Mouse (Mus musculus) forebrain, postnatal 0 days (tissue): ENCODE results near the gene Trim9. TPM values are rescaled to one million over a fixed set of nuclear protein-coding genes. Genes with fewer than 3 reads are reported as not detected.

Experiments used
- ATAC-seq: fragments of 200-750 bp; cut with Nextera tagmentation; 2 replicates; pipeline ENCODE4 v1.8.0; 2017; ENCODE audit warnings: mild to moderate bottlenecking, moderate library complexity
- DNase-seq: peaks from one replicate; pipeline ENCODE4 v3.0.0-alpha.2; 2015
- H3K27ac ChIP-seq: fragments of 300-500 bp; sonication (generic); 2 replicates; pipeline ENCODE4 v1.5.1; 2014; ENCODE audit warnings: low read depth, mild to moderate bottlenecking, antibody characterized with exemption, low read length, moderate library complexity, mixed read lengths
- H3K27me3 ChIP-seq: fragments of 300-500 bp; sonication (generic); 2 replicates; pipeline ENCODE4 v1.6.1; 2014; ENCODE audit warnings: mild to moderate bottlenecking, low read length, mixed read lengths; ENCODE audit not compliant: insufficient read depth
- H3K36me3 ChIP-seq: fragments of 300-500 bp; sonication (generic); 2 replicates; pipeline ENCODE4 v1.6.1; 2014; ENCODE audit warnings: mild to moderate bottlenecking, moderate library complexity; ENCODE audit not compliant: insufficient read depth
- H3K4me1 ChIP-seq: fragments of 300-500 bp; sonication (generic); 2 replicates; pipeline ENCODE4 v1.6.1; 2014; ENCODE audit warnings: antibody characterized with exemption; ENCODE audit not compliant: insufficient read depth
- H3K4me2 ChIP-seq: fragments of 300-500 bp; sonication (generic); 2 replicates; pipeline ENCODE4 v1.6.1; 2014; ENCODE audit warnings: low read depth, mild to moderate bottlenecking, moderate library complexity
- H3K4me3 ChIP-seq: fragments of 300-500 bp; sonication (generic); 2 replicates; pipeline ENCODE4 v1.5.1; 2014; ENCODE audit warnings: low read depth, low read length, mixed read lengths
- H3K9ac ChIP-seq: fragments of 300-500 bp; sonication (generic); 2 replicates; pipeline ENCODE4 v1.6.1; 2014; ENCODE audit warnings: mild to moderate bottlenecking
- H3K9me3 ChIP-seq: fragments of 300-500 bp; sonication (generic); 2 replicates; pipeline ENCODE4 v1.6.1; 2016; ENCODE audit warnings: low read length
- CTCF ChIP-seq: sonication (generic); IDR thresholded peaks from 2 replicates; pipeline ENCODE4 v1.5.1; 2016; ENCODE audit warnings: antibody characterized with exemption, control low read depth, low read depth
- WGBS: fragments of 180-500 bp; shearing (Covaris S2); extraction: QIAGEN DNeasy Blood & Tissue Kit; methylation state at CpG from one replicate; pipeline ENCODE4 v1.1.7; 2014; 5-methylcytosine and 5-hydroxymethylcytosine counted together
- polyA plus RNA-seq: library from polyadenylated mRNA; unstranded; fragments of >200 nt; fragmentation: Nextera tagmentation; extraction: Ambion mirVana; gene quantifications from 2 replicates; pipeline ENCODE4 v1.2.1, GENCODE M21; 2015
- total RNA-seq: library from RNA; depleted of rRNA; stranded (reverse); fragments of >200 nt; gene quantifications from 2 replicates; pipeline ENCODE4 v1.2.3, GENCODE M21; 2014; rRNA removed

Trim9 gene
- total and polyA plus RNA-seq, 2 experiments from 2014 or later = 96.8 to 135 TPM

DNA sequence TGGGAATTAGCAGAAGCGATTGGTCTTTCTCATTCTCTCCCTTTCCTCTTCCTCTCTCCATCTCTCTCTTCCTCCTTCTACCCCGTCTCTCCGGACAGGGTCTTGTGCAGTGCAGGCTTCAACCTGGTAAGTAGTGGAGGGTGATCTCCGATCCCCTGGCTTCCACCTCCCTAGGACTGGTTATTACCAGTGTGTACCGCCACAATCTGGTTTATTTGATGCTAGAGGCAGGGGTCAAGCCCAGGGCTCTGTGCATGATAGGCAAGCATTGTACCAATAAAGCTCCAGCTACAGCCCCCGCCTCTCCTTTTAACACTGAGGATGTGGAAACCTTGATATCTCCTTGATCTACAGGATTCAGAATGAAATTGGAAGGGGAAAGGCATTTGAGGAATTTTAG, 133.8 kb downstream of the Trim9 start:
- 92% methylated on average over 6 of the region's 6 CpGs for WGBS
- no peaks in the 10 kb centered on the region for H3K9me3 ChIP-seq
- no peak overlapping the region for H3K9ac ChIP-seq
- DNase-seq (no peak), ATAC-seq (no peak)
- H3K4me1 ChIP-seq = no peaks in the 10 kb centered on the region
- TF ChIP-seq CTCF = no peak
- H3K27ac ChIP-seq = no peak overlapping the region
- H3K4me3 ChIP-seq = no peak overlapping the region
- H3K36me3 ChIP-seq = no peaks in the 10 kb centered on the region
- H3K27me3 ChIP-seq = no peaks in the 10 kb centered on the region
- no peak overlapping the region for H3K4me2 ChIP-seq

- DNase-seq = no peak
- Histone ChIP-seq H3K27me3 (no peaks in the 10 kb centered on the region), H3K4me2 (no peak overlapping the region), H3K27ac (no peak overlapping the region), H3K9me3 (no peaks in the 10 kb centered on the region), H3K4me3 (no peak overlapping the region), H3K4me1 (no peaks in the 10 kb centered on the region), H3K36me3 (no peaks in the 10 kb centered on the region), H3K9ac (no peak overlapping the region)
- no peak for TF ChIP-seq CTCF
- WGBS = 69% methylated on average over 4 of the region's 4 CpGs
- ATAC-seq = no peak
Observed at GRCm38 (mm10) chr12:70212501-70212900, 134.9 kb downstream of the Trim9 start.

DNA sequence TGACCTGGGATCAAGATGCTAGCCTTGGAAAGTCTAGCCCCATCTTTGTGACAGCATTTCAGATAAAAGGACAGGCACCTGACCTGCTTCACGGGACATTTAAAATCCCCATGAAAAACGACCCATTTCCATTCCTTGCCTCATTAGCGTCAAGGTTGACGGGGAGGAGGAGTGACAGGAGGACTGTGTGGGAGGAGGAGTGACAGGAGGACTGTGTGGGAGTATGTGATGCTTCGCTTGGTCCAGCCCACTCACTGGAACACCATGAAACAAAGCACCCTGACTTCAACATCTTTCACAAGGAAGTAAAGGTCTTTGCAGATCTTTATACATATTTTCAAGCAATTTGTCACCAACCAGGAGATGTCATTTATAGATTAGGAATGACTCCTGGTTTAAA, 139.2 kb downstream of the Trim9 start:
- Histone ChIP-seq H3K4me1 (no peaks in the 10 kb centered on the region), H3K27me3 (no peaks in the 10 kb centered on the region), H3K36me3 (no peaks in the 10 kb centered on the region), H3K9ac (no peak overlapping the region), H3K9me3 (no peaks in the 10 kb centered on the region), H3K4me3 (no peak overlapping the region), H3K27ac (no peak overlapping the region), H3K4me2 (no peak overlapping the region)
- 61% methylated on average over 5 of the region's 5 CpGs for WGBS
- ATAC-seq (no peak), DNase-seq (no peak)
- no peak for TF ChIP-seq CTCF

DNA sequence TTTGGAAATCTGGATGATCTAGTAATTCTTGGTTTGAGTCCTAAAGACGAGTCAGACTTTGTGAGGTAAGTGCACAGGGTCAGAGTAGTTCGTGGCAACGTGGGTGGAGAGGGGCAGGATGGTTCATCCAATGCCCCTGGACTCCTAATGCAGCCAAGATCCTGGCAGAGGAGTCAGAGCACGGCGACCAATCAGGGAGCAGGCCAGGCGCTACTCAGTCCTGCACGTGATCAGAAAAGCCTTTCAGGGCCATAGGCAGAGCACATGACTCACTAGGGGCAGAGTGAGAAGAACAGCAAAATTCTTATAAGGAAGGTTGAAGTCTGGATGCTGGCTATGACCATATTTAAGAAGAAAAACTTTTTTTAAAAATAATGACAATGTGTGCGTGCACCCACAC, 143.0 kb downstream of the Trim9 start:
- 82% methylated on average over 8 of the region's 8 CpGs for WGBS

DNA sequence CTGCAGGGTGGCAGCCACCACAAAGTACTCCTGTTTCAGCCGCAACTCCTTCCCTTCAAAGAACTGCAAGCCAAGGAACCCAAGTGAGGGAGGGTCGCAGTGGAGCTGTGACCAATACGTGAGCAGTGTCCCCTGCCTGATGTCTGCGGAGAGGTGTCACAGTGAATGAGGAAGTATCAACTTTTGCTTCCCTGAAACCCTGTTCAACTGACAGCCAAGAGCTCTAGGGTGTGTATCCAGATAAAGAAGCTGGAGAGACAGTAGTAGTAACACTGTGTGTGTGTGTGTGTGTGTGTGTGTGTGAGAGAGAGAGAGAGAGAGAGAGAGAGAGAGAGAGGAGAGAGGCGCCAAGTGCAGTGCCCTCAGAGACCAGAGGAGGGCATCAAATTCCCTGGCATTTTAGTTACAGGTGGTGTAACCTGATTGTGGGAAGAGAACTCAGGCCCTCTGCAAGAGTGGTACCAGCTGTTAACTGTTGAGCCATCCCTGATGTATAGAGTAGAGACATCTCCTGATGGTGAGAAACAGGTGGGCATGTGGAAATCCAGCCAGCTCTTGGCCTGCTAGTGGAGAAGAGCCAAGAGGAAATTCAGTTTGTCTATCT, 145.4 kb downstream of the Trim9 start:
- Histone ChIP-seq H3K36me3 (no peaks in the 10 kb centered on the region), H3K4me3 (no peak overlapping the region), H3K27me3 (no peaks in the 10 kb centered on the region), H3K9me3 (no peaks in the 10 kb centered on the region), H3K4me2 (no peak overlapping the region), H3K4me1 (no peaks in the 10 kb centered on the region), H3K9ac (no peak overlapping the region), H3K27ac (no peak overlapping the region)
- WGBS = 84% methylated on average over 5 of the region's 5 CpGs
- ATAC-seq = no peak
- TF ChIP-seq CTCF = no peak
- no peak for DNase-seq

More for the DNA sequence above, 143.0 kb downstream of the Trim9 start:
- H3K36me3 ChIP-seq = no peaks in the 10 kb centered on the region
- no peak overlapping the region for H3K4me3 ChIP-seq
- H3K4me1 ChIP-seq = no peaks in the 10 kb centered on the region
- DNase-seq = no peak
- H3K9me3 ChIP-seq = no peaks in the 10 kb centered on the region
- H3K9ac ChIP-seq = no peak overlapping the region
- H3K27me3 ChIP-seq = no peaks in the 10 kb centered on the region
- TF ChIP-seq CTCF = no peak
- H3K4me2 ChIP-seq = no peak overlapping the region
- no peak for ATAC-seq
- no peak overlapping the region for H3K27ac ChIP-seq

GRCm38 (mm10) chr12:70196341-70196740, 151.1 kb downstream of the Trim9 start:
- 62% methylated on average over 5 of the region's 5 CpGs for WGBS
- Histone ChIP-seq H3K36me3 (no peaks in the 10 kb centered on the region), H3K27me3 (no peaks in the 10 kb centered on the region), H3K9me3 (no peaks in the 10 kb centered on the region), H3K9ac (no peak overlapping the region), H3K27ac (no peak overlapping the region), H3K4me1 (no peaks in the 10 kb centered on the region), H3K4me3 (no peak overlapping the region), H3K4me2 (no peak overlapping the region)
- no peak for TF ChIP-seq CTCF
- ATAC-seq = no peak
- no peak for DNase-seq

- ATAC-seq = no peak
- 96% methylated on average over 6 of the region's 6 CpGs for WGBS
Observed at GRCm38 (mm10) chr12:70195426-70195825, 152.0 kb downstream of the Trim9 start.

More at GRCm38 (mm10) chr12:70195426-70195825, 152.0 kb downstream of the Trim9 start:
- H3K4me3 ChIP-seq = no peak overlapping the region
- no peaks in the 10 kb centered on the region for H3K9me3 ChIP-seq
- no peaks in the 10 kb centered on the region for H3K27me3 ChIP-seq
- no peak overlapping the region for H3K4me2 ChIP-seq
- no peak for TF ChIP-seq CTCF
- H3K4me1 ChIP-seq = no peaks in the 10 kb centered on the region
- H3K36me3 ChIP-seq = no peaks in the 10 kb centered on the region
- H3K27ac ChIP-seq = no peak overlapping the region
- DNase-seq = no peak
- no peak overlapping the region for H3K9ac ChIP-seq

Other genes starting within 250 kb of the Trim9 start
- 28.4 and 36.9 TPM in 2 replicates for gene Nin, start 233.9 kb downstream of the Trim9 start, total RNA-seq
- 5.6 and 8.5 TPM in 2 replicates for gene Nin, start 233.9 kb downstream of the Trim9 start, polyA plus RNA-seq
- 0.08 TPM in 1 of 2 replicates, not detected in the other for gene Abhd12b, start 193.5 kb downstream of the Trim9 start, total RNA-seq
- 0.13 TPM in 1 of 2 replicates, not detected in the other for gene Abhd12b, start 193.5 kb downstream of the Trim9 start, polyA plus RNA-seq
- gene Pygl, start 116.1 kb downstream of the Trim9 start, total RNA-seq = 5.7 and 8.2 TPM in 2 replicates
- 5.6 and 6.3 TPM in 2 replicates for gene Pygl, start 116.1 kb downstream of the Trim9 start, polyA plus RNA-seq
- gene Tmx1, start 105.5 kb upstream of the Trim9 start, total RNA-seq = 81.2 and 93.4 TPM in 2 replicates
- gene Tmx1, start 105.5 kb upstream of the Trim9 start, polyA plus RNA-seq = 76.7 and 113 TPM in 2 replicates